Mouse (Mus musculus) T-helper 17 cell (primary cell): ENCODE results near the gene Dppa5a.
"Not testable (repeated sequence)": the region's sequence is repeated elsewhere in the genome, so short reads cannot be mapped to it uniquely, and the experiment has no call there.

ENCODE experiments used
- in situ Hi-C, 2 experiments: fragments of 300-600 bp; cut with MboI, MseI; formaldehyde crosslinking; loops; 1 replicate in 1 of 2; 2 replicates in 1 of 2; pipeline ENCODE4 v1.15.1; 2025; ENCODE audit warnings: high pct_unique_total_duplicates in 2 of 2

Gene Dppa5a

DNA sequence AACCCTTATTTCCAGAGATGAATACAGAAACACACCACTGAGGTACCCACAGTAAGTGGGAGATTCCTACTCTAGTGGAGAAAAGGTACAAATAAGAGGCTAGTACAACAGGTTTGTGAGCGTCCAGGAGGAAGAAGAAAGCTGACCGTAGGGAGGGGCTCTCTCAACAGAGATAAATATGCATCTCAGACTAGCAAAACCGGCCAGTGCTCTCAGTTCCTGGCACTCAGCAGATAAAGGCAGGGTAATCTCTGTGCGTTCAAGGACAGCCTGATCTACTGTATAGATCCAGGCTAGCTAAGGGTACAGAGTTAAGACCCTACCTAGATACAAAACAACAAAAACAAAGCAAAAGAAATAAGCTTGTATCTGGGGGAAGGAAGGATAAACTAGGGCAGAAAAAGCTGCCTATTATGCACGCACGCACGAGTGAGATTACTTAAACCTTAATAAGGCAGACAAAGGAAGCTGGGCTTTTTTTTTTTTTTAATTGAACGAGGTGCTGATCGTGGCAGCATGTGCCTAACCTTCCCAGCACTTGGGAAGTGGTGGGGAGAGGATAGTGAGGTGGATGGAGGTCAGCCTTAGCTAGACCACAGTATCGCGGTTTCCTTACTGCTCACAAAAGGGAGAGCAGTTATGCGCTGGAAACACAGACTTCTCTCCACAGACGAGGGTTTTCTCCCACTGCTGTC lies 2.0 kb downstream of the Dppa5a start:
- in situ Hi-C loops = no loop called here

DNA sequence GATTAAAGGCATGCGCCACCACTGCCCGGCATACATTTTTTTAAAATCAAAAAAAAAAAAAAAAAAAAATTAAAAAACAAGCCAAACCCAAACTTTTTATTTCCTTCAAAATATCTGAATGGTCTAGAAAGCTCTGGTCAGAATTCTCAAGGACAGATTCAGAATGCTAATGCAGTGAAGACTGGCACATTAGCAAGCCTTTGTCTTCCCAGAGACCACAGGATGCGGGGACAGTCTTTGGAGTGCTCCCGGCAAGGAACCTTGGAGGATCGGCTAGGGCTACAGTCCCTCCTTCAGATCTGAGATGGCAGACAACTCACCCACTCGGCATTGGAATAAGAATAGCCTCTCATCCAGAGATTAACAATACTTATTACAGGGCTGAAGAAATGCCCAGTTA lies 3.3 kb downstream of the Dppa5a start:
- in situ Hi-C loops = loop anchor here in 1 of 2 experiments (5.0 kb wide), 1 partner anchor 117 kb away; no protein-coding TSS in a partner anchor

DNA sequence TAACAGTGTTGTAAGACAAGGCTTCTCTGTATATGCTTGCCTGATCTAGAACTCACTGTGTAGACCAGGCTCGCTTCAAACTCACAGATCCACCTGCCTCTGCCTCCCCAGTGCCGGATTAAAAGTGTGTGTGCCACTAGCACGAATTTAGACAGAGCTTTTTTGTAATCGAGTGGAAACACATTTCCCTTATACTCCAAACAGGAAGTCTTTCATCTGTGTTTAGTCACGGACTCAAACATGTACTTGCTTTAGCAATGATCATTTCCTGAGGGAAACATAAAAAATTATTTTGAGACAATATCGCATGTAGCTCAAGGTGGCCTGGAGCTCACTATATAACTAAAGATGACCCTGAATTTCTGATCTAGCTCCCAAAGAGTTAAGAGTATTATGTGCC lies 4.6 kb downstream of the Dppa5a start:
- in situ Hi-C loops = loop anchor here in 1 of 2 experiments (5.0 kb wide), 1 partner anchor 116 kb away; no protein-coding TSS in a partner anchor

DNA sequence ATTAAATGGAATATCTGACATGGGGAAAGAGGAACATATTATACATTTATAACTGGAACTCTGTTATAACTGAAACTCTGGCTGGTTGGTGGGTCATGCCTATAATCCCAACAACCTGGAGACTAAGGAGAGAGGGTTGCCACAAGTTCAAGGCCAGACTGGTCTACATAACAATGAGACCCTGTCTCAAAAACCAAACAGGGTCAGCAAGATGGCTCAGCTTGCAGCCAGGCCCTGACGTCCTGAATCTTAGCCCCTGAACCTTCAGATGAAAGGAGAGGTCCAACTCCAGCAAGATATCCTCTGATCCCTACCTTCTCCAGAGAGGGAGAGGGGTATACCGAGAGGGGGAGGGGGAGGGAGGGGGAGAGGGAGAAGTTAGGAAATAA lies 7.5 kb downstream of the Dppa5a start:
- in situ Hi-C loops = loop anchor here in 1 of 2 experiments (5.0 kb wide), 1 partner anchor 113 kb away; no protein-coding TSS in a partner anchor

DNA sequence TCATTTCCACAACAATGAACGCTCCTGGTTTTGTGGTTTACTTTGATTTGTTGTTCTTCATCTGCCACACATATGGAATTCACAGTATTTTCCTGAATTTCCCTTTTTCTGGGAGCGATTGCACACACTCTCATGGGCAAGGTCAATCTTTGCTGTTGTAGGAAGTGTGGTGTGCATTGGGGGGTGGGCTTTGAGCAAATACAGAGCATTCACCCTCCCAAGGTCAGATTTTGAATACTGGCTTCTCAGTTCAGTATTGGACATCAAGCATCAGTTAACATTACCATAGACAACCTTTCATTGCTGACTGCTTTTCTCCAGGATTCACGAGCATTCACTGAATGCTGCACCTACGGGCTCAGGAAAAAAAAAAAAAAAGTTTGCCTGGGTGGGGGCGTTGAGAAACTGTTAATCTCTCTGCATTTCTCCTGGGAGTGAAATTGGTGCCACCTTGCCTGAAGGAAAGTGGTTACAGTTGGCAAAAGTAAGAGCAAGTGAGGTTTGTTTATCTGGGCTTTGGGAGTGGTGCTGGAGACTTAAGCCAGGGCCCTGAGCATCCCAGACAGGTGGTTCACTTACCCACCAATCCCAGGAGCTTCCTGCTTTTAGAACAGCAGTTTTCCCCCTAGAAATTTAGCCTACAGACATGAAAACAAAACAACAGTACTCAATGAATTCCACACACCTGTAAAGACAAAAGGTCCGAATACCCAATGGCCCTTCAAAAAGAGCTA lies 8.1 kb downstream of the Dppa5a start:
- in situ Hi-C loops = loop anchor here (5.0 to 10.0 kb wide), 2 partner anchors 113 to 185 kb away; no protein-coding TSS in a partner anchor

DNA sequence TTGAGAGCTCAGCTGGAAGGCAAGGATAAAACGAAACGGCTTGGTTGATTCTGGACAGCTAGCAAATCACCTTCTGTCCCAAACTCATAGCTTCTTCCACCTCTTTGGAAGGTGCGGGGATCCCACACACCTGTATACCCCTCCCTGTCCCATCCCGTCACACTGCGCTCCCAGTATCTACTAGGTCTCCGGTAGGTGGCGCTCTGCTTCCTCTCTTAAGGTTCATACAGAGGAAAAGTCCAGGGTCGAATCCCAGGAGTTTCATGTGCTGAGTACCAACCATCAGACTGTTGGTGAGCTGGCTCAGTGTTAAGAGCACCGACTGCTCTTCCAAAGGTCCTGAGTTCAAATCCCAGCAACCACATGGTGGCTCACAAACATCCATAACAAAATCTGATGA lies 9.9 kb downstream of the Dppa5a start:
- in situ Hi-C loops = loop anchor here in 1 of 2 experiments (10.0 kb wide), 1 partner anchor 187 kb away; no protein-coding TSS in a partner anchor

DNA sequence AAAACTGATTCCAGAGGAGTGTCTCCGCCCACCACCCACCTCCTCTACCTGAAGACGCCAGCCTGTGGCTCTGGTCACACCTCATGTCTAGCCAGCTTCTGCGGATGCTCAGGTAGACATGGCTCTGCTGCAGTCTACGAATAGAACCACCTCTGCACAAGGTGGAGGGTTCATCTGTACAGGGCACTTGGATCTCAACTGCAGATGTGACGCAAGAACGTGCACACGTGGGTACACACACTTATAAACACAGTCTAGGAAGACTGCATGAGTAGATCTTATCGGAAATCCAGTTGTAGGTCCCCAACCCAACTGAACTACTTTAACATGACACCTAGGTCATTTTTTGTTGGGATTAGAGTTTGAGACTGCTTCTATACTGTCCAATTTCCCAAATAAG lies 12.4 kb downstream of the Dppa5a start, which contains the start of gene Gsta2:
Gsta2 (minus strand) TSS at position 178 of the 400 bp plus-strand sequence.
- in situ Hi-C loops = loop anchor here in 1 of 2 experiments (10.0 kb wide), 1 partner anchor 189 kb away; no protein-coding TSS in a partner anchor

DNA sequence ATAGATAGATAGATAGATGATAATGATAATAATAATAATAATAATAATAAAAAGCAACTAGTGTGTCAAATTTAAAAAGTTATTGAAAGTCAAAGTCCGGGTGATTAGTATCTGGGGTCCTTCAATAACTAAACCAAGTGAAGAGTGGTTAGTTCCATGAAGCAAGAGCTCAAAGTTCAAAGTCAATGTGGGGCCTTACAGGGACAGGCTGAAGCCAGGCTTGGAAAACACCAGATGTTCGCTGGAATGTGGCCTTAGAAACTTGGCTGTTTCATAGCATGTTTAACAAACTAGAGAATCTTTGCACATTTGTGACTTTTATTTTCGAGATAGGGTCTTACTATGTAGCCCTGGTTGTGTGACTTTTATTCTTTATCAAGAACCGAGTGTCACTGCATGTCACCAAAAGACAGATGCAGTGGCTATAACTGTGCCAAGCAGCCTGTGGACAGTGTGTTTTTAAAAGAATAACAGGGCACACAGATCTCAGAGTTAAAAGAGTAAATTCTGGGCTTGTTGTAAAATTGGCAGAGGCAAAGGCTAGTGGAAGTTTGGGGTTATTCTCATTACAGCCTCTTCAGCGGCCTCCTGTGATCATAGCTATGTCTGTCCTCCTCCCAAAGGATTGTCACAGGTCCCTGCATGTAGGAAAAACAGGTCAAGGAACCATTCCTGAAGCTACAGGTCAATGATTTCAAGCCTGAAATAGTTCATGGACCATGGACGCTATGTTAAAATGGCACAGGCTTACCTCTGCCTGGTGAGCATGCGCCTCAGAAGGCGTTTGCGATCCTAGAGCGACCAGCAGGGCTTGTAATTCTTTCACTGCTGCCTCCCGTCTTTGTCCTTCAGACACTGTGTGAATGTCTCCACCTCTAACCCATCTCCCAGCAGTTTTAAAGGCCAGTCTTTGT lies 13.1 kb downstream of the Dppa5a start:
- in situ Hi-C loops = loop anchor here in 1 of 2 experiments (10.0 kb wide), 1 partner anchor 190 kb away; no protein-coding TSS in a partner anchor

DNA sequence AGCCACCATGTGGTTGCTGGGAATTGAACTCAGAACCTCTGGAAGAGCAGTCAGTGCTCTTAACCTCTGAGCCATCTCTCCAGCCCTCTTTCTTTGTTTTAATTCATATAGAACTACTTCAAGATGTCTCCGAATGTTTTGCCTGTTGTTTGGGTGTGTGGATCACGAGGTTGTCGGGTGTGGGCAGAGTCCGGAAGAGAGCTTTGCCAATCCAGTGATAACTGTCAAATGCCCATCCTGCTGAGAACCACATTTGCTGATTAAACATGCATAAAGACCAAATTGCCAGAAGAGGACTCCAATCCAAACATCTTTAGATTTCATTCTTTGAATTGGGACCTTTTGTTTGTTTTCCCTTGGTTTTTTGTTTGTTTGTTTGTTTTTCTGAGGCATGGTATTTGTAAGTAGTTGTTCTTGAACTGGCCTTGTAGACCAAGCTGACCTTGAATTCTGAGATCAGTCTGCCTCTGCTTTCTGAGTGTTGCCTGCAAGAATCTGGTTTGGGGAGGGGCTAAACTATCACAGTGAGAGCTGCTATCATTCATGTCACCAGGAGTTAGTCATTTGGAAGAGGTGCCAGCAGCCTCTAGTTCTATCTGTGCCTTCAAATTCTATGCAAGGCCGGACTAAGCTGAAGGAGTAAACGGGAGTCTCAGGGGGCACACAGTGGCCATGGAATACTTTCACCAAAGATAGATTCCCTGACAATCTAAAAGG lies 16.3 kb downstream of the Dppa5a start:
- in situ Hi-C loops = loop anchor here in 1 of 2 experiments (10.0 kb wide), 1 partner anchor 193 kb away; no protein-coding TSS in a partner anchor

DNA sequence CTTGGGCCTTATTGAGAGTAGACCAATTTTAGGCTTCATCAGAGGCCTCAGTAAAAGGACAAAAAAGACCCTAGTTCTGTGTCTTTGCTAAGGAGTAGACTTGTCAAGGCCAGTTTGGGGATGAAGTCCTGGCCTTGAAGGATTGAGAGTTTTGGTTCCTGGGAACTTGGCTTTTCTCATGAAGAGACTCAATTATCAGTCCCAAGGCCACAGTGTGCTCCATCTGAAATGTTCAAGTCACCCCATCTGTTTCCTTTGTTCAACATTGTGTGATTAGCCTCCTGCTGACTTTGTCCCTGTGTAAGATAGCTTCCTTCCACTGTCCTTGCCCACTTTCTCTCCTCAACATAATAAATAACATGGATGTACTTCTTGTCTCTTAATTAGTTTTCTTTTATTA lies 18.0 kb downstream of the Dppa5a start:
- in situ Hi-C loops = loop anchor here in 1 of 2 experiments (10.0 kb wide), 1 partner anchor 195 kb away; no protein-coding TSS in a partner anchor

DNA sequence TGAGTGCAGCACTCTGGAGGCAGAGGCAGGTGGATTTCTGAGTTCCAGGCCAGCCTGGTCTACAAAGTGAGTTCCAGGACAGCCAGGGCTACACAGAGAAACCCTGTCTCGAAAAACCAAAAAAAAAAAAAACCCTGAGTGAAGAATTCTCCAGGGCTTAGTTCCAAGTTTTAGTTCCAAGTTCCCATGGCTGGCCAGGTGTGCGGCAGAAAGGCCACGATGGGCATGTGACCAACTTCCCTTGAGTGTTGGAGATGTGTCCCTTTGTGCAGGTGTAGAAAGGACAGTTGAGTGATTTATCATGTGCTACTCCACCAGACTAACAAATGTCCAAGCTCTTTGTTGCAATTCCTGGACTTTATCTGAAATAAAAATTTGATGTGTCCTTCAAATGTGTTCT lies 18.8 kb downstream of the Dppa5a start:
- in situ Hi-C loops = loop anchor here in 1 of 2 experiments (5.0 kb wide), 1 partner anchor 57 kb away; no protein-coding TSS in a partner anchor

DNA sequence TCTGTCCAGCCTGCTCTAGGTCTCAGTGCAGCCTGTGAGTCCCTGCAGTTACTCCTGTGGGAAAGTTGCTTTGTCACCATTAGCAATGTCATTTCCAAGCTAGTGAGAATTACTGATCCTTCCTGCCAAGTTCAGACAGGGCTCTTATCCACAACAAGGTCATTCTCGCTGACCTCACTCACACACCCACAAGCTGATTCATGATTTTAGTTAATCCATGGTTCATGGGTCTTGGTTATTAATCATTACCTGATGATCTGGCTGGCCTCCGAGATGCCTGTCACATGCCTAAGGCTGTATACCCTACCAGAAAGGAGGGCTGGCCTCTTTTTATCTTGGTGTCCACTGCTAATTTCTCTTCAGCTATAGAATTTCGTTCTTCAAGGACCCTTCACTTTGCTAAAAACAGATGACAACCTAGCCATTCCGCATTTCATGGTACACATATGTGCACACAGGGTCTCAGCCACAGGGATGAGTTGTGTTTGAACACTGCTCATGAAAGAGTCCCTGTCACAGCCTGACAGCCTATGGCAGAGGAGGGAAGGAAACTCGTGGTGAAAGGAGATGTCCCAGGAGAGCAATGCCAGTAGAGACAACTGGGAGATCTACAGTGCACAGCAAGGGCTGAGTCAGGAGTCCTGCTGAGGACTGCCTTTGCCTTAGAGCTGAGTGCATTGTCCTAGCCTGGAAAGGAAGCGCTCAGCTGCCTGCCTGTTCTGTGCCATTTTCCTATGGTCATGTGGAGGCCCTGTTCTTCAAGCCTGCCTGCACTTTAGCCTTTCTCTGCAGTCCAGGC lies 19.6 kb downstream of the Dppa5a start:
- in situ Hi-C loops = loop anchor here in 1 of 2 experiments (5.0 kb wide), 1 partner anchor 56 kb away; no protein-coding TSS in a partner anchor

DNA sequence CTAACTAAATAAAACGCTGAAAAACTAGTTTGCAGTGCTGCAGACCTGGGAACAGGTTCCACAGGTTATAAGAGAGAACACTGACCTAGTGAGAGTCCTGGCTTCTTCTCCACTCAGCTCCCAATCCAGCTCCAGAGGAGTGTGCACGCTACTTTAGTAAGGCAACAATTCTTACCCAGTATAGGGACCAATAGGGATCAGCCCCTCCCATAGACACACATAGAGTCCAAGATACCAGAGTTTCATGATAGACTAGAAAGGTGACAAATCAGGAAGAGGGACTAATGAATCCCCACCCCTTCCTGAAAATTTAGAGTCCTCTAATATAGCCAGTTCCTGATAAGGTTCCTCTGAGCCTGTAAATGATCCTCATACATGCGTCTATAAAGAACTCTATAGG lies 21.0 kb downstream of the Dppa5a start:
- in situ Hi-C loops = loop anchor here in 1 of 2 experiments (5.0 kb wide), 1 partner anchor 55 kb away; no protein-coding TSS in a partner anchor

DNA sequence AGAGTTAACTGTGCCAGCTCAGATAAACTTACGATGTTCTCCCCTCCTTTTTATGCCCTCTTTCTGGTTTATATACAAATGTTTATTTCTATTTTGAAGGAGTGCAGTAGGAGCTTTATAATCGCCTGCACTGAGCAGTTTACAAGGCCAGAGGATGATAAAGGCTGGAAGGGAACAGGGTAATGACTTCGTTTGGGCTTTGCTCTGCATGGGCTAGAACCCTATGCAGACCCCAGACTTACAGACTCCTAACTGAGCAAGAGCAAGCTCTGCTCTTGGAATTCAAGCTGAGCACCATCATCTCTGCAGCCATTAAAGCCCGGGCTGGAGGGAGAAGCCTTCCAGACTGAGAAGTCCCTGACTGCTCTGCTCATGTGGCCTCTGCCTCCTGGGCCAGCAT lies 22.7 kb downstream of the Dppa5a start:
- in situ Hi-C loops = loop anchor here in 1 of 2 experiments (5.0 kb wide), 1 partner anchor 53 kb away; no protein-coding TSS in a partner anchor

DNA sequence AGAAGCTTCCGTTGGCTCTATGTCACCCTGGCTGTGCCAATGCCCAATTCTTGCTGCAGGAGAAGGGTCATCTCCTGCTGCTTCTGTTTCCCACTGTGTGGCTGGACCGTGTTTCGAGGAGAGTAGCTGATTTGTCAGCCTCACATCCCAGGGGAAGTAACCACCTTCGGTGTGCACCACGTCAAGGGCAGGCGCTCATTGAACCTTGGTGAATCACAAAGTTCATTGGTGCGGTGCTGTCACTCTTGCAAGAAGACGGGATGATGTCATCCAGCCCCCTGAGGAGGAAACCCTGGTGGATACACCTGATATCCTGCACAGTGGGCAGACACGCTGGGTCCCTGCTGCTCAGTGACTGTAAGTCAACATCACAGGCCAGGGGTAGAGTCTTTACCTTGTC lies 24.9 kb downstream of the Dppa5a start:
- in situ Hi-C loops = not testable (repeated sequence)

DNA sequence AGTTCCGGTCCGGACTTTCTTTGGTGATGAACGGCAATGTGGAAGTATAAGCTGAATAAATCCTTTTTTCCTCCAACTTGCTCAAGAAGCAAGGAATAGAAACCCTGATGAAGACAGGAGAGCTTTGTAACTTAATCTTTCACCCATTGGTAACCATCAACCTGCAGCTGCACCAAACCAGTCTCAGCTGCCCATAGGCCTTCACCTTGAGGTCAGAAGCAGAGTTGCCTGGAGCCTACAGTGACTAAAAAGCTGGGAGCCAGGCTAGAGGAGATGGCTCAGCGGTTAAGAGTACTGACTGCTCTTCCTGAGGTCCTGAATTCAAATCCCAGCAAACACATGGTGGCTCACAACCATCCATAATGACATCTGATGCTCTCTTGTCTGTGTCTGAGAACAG lies 25.5 kb downstream of the Dppa5a start:
- in situ Hi-C loops = not testable (repeated sequence)

DNA sequence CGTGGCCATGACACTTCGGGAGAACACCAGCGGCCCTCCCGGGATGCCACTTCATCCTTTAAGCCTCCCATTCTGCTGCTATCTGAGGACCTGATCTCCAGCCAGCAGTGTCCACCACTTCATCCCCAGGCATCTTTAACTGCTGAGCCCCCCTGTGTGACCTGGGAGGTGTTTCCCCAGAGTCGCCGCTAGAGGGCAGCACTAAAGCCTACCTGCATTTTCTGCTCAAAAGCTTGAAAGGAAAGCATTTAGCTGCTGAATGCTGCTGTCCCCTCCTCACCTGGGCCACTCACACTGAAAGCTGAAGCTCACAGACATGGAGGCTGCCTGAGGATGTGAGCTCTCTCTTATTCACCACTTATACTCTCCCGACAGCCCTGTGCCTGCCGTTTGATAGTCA lies 27.7 kb downstream of the Dppa5a start:
- in situ Hi-C loops = not testable (repeated sequence)

DNA sequence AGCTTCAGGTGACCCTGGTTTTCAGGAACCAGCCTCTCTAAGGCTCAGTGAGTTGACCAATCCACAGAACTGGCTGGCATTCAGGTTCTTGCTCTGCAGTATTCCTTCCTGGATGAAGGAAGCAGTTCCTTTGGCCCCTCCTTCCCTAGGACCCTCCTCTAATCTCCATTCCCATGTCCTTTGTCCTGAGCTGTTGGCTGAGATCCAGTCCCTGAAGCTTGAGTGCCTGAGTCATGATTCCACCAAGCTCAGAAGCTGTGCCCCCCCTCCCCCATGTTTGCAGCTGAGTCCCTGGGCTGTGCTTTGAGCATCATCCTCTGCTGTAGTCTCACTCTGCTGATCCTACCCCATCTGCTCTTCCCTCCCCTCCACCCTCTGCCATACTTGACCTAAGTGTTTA lies 30.9 kb downstream of the Dppa5a start:
- in situ Hi-C loops = loop anchor here (5.0 to 10.0 kb wide), 2 partner anchors 40 to 218 kb away; no protein-coding TSS in a partner anchor

DNA sequence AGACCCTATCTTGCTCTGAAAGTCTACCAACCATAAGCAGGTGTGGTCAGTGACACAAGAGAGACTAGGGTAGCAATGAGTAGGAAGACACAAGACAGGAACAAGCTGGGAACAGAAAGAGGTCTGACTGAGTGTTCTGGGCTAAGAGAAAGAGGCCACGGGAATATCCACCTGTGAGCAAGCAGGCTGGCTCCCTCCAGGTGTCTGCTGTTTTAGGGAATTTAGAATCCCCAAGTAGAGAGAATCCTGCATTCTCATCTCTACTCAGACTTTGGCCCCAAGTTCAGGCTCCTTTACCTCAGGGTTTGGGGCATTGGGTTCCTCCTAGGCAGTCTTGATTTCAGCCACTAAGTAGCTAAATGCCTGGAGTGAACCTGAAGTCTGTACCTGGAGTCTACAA lies 40.7 kb downstream of the Dppa5a start, which contains the start of gene Omt2b:
Omt2b (plus strand) TSS at position 301 of the 400 bp plus-strand sequence.
- in situ Hi-C loops = not testable (repeated sequence)
